Mouse (Mus musculus): Measurements from ENCODE around the gene G430095P16Rik.

The G430095P16Rik gene

GRCm38 (mm10) chr8:84772628-84773027 lies 49.8 kb downstream of the G430095P16Rik start:
- no peak for DNase-seq

DNA sequence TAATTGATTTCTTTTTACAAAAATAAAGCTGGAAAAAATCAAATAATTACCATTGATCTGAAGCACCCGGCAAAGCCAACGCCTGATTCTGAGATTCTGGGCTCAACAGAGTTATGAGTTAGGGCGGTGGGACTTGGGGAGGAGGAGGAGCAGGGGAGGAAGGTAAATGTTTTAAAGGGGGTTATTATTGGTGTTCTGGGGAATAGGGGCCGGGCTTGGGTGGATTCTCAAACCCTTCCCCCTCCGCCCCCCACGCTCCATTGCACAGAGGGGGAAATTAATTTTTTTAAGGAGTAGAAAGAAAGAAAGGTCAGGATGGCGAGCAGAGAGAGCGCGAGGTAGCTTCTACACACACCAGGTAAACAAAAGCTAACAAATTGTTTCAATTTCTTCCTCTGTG lies 50.5 kb downstream of the G430095P16Rik start:
- DNase-seq, result no peak

DNA sequence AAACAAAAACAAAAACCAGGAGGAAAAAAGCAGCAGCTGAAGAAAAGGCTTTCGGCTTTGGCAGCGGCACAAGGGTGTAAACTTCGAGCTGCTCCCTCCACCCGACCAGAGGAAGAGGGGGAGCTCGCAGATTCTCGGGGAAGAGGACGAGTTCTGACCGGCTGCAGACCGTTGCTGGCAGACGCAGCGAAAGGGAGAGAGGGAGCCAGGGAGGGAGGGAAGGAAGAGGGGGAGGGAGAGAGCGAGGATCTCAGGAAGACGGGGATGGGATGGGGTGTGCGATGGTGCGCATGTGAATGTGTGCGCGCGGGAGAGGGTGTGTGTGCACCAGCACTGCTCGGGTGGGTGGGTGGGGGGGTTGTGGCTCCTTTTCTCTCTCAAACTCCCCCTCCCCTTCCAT lies 51.0 kb downstream of the G430095P16Rik start:
- no peak for DNase-seq

DNA sequence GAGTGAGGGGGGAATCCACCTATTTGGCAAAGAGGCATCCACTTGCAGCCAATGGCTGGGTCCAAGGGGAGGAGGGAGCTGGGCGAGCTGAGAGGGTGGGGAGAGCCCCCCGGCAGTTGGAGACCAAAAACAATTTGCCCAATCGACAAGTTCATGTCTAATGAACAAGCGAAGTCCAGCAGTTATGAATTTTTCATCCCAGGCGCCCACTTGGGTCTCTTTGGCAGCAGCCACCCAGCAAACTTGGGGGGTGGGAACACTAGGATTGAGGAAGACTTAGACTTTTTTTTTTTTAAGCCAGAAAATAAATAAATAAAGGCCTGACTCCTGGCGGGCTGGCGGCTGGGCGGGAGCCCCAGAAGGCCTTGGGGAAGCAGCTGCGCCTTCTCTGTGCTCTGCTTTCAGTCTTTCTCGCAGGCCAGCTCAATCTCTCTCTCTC lies 51.7 kb downstream of the G430095P16Rik start:
- DNase-seq, result no peak

- DNase-seq, result no peak
These were observed 52.3 kb downstream of the G430095P16Rik start for GRCm38 (mm10) chr8:84775105-84775591.

GRCm38 (mm10) chr8:84775621-84776113 lies 52.9 kb downstream of the G430095P16Rik start:
- DNase-seq, result no peak
